Mouse (Mus musculus) cerebellum, adult 11-12 months (tissue): Measurements from ENCODE around the gene Lhx2.
A peak's percentile ranks its signal among the peaks of the same experiment; 100 is the strongest.

ENCODE experiments used
- DNase-seq: peaks from one replicate; pipeline ENCODE4 v3.0.0; 2022

The Lhx2 gene

DNA sequence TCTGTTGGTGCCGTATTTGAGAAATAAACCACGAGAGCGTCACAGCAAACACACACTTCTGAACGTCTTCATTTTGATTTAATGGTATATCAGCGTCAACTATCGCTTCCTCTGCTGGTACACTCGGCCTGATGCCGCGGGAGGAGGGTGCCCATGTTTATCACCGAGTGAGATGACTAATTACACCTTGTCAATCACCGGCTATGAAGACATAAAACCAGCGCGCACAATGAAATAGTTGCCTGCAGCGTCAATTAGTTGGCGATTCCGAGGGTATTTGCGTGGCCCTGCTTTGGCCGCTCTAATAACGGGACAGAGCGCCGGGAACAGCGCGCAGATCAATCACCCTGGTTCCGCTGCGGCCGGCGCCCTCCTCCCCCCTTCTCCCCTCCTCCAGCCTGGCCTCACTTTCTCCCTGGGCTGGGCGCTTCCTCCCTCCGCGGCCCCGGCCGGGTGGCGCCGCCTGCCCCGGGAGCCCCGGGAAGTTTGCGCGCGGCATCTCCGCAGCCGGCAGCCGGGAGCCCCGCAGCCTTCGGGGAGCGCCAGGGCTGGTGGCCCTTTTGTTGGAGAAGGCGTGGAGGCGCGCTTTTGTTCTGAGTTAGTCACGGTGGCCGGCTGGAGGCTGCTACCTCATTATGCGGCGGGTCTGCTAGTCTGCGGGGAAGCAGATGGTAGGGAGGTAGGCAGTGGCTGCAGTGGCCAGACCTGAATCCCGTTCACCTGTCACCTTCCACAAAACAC is 8.9 kb downstream of the Lhx2 start:
- DNase-seq: no peak

DNA sequence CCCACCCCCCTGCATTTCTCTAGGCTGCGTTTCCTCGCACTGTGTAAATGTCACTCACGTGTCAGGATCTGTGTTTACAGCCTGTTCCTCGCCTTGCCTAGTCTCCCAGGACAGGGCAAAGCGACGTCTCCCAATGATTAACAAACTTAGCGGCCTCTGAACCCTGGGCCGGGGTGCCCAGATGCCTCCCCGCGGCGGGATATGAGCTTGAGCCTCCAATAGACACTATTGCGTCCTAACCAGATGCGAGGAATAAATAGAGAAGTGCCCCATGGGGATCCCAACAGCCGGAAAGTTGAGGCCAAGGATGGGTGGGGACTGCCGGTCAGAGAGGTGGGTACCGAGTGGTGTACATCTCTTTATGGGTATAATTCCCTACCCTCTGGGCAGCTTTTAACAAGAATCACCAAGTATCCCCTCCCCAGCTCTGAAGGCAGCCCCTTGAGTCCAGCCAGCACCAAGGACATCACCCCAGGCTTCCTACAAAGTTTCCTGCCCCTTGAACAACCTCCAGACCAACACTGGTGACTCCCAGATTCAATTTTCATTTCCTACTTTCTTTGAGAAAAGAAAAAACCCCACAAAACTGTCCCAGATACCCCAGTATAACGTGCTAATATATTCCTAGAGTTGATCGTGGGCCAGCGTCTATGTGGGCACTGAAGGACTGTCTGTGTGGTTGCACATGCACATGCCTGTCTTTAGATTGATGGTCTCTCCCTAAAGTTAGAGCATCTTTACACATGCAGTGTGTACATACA is 9.8 kb downstream of the Lhx2 start:
- no peak for DNase-seq

- DNase-seq: no peak
Observed at GRCm38 (mm10) chr2:38349447-38350350, 10.6 kb downstream of the Lhx2 start.

- no peak for DNase-seq
Observed at GRCm38 (mm10) chr2:38350386-38350785, 11.3 kb downstream of the Lhx2 start.

DNA sequence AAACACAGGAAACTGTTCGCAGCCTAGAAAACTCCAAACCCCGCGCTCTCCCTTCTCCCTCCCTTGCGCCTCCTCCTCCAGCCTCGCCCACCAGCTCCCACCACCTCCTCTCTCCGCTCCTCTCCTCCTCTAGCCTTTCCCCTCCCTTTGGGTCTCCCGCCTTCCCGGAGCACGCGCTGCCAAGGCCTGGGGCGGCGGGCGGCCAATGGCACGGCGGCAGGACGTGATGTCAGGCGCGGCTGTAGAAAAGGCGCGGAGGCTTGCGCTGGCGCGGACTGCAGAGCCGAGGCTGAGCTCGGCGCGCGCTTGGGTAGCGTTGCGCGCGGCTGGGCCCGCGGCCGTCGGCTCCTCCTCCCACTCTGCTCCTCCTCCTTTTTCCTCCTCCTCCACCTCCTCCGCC is 11.7 kb downstream of the Lhx2 start:
- peak; percentile 56 for DNase-seq

DNA sequence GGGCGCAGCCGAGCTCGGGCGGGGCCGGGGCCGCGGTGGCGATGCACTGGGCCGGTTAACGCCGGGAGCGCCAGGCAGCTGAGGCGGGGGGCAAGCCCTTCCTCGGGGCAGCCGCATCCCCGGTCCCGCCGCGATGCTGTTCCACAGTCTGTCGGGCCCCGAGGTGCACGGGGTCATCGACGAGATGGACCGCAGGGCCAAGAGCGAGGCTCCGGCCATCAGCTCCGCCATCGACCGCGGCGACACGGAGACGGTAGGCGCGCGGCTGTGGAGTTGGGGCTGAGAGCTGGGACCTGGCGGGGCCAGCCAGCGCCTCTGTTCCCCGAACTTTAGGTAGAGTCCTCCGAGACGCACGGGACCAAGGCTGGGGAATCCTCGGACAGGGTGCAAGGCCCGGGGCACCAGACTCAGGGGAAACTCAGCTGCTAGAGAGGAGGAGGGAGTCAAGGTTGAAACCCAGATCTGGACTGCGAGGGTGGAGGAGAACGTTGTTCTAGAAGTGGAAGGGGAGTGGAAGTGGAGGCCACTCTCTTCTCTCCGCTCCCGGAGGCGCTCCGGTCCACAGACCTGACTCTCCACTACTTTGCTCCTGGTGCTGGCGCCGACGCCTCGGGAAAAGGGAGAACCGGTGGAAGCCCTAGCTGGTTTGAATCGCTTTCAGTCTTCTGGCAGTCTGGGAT is 12.7 kb downstream of the Lhx2 start:
- DNase-seq: no peak

DNA sequence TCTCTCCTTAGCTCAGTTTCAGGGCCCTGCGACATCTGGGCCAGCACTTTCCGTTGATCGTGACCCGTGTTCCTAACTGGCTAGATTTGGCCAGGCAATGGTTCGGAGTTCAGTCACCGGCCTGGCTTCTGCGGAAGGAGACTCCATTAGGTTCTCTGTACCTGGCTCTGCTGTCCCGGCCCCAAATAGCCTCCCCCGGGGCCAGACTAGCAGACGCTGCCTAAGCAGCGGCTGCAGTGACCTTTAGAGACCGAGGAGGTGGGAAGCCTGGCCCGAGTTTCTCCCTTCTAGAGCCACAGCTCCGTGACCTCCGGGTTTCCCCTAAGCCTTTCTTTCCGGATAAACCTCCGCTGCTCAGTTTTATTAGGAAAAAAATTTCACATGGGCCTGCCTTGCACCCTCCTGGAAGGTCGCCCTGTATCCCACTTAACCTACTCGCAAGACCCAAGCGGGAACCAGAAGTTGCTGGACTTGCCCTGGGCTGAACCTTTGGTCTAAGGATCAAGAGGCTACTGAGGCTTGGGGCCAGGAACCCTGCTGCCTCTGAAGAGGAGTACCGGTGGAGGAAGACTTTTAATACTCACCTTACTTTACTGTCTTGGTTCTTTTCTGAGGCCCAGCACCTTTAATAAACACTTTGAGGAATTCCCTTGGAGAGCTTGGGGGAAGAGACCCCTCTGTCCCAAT is 13.4 kb downstream of the Lhx2 start:
- DNase-seq: no peak

DNA sequence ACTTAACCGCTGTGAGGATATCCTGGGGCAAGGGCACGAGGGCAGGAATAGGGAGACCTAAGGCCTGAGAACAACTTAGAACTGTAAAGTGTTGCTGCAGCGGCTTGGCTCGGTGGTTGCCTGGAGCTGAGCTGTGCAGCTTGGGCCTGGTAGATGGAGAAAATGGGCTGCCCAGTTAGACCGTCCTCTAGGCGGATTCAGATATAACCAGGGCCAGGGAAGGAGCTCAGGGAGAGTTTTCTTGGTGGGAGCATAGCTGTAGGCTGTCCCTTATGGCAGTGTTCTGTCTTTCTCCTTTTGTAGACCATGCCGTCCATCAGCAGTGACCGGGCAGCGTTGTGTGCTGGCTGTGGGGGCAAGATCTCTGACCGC is 13.9 kb downstream of the Lhx2 start:
- no peak for DNase-seq

DNA sequence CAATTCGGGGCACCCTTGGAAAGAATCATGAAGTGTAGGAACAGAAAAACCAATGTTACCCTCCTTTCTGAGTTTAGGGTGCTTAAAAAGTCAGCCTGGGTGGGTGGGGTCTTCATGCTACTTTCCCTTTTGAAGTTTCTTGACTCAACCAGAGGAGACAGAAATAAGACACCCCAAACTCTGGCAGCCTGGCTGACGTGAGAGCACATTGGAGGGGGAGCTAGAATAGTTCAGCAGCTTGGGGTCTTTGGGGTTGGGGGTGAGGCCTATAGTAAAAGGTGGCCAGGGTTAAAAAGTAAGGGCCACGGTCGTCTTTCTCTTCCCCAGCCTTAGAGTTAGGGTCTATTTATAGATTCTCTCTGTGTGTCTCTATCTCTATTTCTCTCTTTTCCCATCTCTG is 14.6 kb downstream of the Lhx2 start:
- no peak for DNase-seq

DNA sequence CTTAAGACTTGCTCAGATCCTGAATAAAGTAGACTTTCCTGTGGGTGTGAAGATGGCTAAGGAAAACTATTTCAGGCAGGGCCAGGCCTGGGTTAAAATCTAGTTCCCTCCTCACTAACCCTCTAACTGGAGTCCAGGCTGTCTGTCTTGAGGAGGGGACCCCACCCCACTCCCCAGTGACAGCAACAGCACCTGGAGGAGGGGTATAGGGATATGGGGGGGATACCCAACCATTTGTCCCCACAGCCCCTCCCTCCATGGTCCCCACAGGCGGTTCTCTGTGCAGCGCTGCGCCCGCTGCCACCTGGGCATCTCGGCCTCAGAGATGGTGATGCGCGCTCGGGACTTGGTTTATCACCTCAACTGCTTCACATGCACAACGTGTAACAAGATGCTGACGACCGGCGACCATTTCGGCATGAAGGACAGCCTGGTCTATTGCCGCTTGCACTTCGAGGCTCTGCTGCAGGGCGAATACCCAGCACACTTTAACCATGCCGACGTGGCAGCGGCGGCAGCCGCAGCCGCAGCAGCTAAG is 15.2 kb downstream of the Lhx2 start:
- no peak for DNase-seq

DNA sequence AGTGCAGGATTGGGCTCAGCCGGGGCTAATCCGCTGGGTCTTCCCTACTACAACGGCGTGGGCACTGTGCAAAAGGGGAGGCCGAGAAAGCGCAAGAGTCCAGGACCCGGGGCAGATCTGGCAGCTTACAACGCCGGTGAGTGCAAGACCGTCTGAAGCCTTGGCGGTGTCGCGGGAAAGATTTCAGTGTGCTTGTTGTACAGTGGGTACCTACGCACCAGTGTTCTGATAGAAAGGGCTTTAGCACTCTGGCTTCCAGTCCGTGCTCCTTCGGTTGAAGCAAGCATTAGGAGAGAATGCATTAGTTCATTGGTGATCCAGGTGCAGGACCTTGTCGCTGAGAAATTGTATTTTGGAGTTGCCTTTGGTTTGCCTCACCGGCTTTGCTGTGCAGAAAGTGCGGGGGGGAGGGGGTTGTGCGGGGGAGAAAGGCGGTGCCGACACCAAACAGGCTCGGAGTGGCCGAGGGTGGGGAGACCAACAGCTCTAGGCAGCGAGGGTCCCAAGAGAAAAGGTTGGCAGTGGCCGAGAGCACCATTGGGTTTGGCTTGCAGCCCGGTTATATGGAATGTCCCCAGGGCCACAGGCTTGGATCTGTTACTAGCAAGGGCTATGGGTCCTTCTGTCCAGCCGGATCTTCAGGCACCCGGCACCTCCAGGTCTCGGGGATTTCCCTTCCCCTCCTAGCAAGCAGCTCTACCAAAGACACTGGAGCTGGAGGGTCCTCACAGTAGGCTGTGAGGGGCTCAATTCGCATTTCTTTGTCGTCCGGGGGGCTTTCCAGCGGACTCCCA is 15.8 kb downstream of the Lhx2 start:
- DNase-seq: no peak

- DNase-seq: no peak
Observed at GRCm38 (mm10) chr2:38355731-38356427, 16.8 kb downstream of the Lhx2 start.

DNA sequence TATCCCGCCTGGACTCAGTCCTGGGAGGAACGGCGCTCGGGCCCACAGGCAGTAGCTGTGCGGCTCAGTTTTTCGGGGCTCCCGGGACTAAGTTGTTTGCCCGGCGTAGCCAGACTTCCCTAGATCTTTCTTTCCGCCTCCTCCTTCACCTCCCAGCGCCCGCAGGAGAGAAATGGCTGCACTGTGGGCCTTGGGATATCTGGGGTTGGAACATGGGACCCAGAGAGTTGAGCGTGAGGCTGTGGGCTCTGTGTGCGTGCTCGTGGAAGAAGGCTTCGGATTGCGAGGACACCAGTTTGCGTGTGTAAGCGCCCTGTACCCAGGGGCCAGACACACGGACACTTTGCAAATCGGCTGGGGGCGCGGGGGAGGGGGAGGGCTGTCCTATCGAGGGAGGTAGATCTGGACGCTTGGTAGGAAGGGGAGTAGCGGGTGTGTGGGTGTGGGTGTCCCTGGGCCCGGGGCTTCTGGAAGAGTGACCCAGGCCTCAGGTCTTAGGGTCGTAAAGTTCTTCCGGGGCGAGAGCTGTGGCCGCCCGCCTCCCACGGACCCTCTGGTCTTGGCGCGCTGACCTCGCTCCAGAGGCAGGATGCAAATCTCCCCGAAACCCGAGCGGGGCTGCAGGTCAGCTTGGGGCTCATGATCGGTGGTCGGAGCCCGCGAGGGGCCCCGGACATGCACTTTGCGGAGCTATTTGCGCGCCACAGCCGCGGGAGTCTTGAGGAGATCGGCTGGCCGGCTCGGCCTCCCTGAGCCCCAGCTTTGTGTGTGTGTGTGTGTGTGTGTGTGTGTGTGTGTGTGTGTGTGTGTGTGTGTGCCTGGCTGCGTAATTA is 17.6 kb downstream of the Lhx2 start:
- DNase-seq: no peak

- no peak for DNase-seq
Observed at GRCm38 (mm10) chr2:38357294-38358246, 18.5 kb downstream of the Lhx2 start.

DNA sequence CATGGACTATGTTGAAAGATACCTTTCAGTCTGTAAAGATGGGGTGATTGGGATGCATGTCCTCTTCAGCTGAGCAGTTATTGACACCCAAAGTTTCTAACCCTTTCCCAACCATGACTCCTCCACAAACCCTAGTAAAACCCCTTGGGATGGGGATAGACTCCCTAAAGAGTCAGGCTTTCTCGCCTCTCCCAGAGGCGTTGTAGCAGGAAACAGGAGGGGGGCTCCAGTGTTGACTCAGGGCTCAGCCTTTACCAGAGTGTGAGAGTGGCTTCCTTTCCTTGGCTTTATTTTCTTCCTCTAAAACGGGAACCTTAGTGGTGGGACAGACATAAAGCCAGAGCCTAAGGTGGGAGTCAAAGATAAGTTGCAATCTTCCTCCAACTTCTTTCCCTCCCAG is 19.5 kb downstream of the Lhx2 start:
- no peak for DNase-seq

DNA sequence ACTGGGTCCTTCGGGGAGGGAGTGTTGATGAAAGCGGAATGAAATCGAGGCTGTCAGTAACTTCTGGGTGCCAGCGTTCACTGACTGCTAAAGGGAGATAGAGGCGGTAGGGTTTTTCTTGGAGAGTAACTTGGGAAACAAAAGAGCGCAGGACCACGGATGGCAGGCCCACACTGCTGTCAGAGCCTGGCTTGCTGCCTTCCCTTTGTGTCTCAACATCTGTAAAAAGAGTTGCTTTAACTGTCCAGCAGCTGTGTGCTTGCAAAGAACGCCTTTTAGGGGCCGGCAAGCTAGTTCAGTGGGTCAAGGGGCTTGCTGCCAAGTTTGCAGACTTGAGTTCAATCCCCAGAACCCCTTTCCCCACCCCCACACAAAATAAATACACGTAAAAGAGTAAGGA is 20.1 kb downstream of the Lhx2 start:
- no peak for DNase-seq

- no peak for DNase-seq
Observed at GRCm38 (mm10) chr2:38359811-38360210, 20.7 kb downstream of the Lhx2 start.

DNA sequence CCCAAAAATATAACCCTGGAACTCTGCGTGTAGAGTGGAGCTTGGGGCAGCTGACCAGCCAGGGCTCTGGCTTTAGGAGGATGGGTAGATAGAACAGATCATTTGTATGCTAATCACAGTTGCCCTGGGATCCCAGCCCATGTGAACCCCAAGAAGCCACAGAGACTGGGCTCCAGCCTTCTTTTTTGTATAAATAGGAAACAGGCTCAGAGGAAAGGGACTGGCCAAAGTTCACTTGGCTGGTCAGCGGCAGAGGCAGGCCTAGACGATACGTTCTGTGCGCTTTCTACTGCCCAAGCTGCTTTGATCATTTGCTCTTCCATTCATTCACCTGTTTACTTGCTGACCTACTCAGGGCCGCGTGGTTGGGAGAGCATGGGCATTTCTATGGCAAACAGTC is 27.1 kb downstream of the Lhx2 start:
- DNase-seq: no peak
